Mouse (Mus musculus): ENCODE measurements around the gene Sp6.

DNA sequence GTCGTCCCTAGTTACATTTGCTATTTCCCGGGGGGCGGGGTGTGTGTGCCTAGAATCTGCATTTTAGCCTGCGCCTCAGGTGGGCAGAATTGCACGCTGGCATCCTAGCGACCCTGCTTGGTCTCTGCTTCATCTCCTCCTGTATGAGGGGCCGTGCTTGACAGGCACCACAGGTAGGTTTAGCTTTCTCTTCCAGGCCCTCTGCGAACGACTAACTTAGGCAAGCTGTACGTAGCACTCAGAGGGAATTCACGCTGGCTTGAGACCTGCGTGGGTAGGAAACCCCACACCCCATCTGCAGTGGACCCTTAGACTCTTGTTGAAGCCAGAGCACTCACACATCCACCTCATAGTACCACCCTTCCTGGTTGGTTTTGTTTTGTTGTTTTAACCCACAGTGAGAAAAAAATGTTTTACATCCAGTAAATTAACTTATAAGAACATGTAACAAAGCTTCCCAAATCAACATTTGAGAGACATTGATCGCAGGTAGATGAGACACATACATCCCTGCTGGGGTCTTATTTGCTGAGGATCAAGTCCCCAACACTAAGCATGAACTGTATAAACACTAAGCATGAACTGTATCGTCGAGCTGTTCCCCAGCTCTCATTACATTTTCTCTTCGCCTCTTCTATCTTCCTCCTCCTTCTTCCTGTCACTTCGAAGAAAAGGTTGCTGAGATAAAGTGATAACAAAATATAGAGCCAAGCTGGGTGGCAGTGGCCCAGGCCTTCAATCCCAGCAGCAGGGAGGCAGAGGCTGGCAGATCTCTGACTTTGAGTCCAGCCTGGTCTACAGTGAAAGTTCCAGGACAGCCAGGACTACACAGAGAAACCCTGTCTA is 34.6 kb upstream of the Sp6 start:
- TF ChIP-seq EP300 (IDR thresholded peaks at IDR 0.05; ENCODE audit: low read depth) (no peak), CTCF (IDR thresholded peaks at IDR 0.05; ENCODE audit: low read depth) (no peak)
